Mouse (Mus musculus) lung, embryonic 15.5 days (tissue): ENCODE results near the gene Slc27a1. TPM values are rescaled to one million over a fixed set of nuclear protein-coding genes. Genes with fewer than 3 reads are reported as not detected.
A peak's percentile ranks its signal among the peaks of the same experiment; 100 is the strongest.

Experiments used
- ATAC-seq: fragments of 200-750 bp; cut with Nextera tagmentation; 2 replicates; pipeline ENCODE4 v1.8.0; 2017; ENCODE audit warnings: moderate number of reproducible peaks, borderline replicate concordance; ENCODE audit not compliant: low FRiP score, low TSS enrichment; ENCODE audit errors: extremely low read depth
- H3K27ac ChIP-seq: fragments of 300-500 bp; sonication (generic); 2 replicates; pipeline ENCODE4 v1.5.1; 2015; ENCODE audit warnings: moderate library complexity, mild to moderate bottlenecking, inconsistent platforms
- H3K27me3 ChIP-seq: fragments of 300-500 bp; sonication (generic); 2 replicates; pipeline ENCODE4 v1.6.1; 2015; ENCODE audit warnings: inconsistent platforms
- H3K36me3 ChIP-seq: fragments of 300-500 bp; sonication (generic); 2 replicates; pipeline ENCODE4 v1.6.1; 2015; ENCODE audit warnings: inconsistent platforms
- H3K4me1 ChIP-seq: fragments of 300-500 bp; sonication (generic); 2 replicates; pipeline ENCODE4 v1.6.1; 2015; ENCODE audit warnings: inconsistent platforms
- H3K4me2 ChIP-seq: fragments of 300-500 bp; sonication (generic); 2 replicates; pipeline ENCODE4 v1.6.1; 2015; ENCODE audit warnings: inconsistent platforms, mild to moderate bottlenecking, moderate library complexity
- H3K4me3 ChIP-seq: fragments of 300-500 bp; sonication (generic); 2 replicates; pipeline ENCODE4 v1.5.1; 2015; ENCODE audit warnings: mild to moderate bottlenecking, inconsistent platforms
- H3K9ac ChIP-seq: fragments of 300-500 bp; sonication (generic); 2 replicates; pipeline ENCODE4 v1.6.1; 2015; ENCODE audit warnings: inconsistent platforms
- H3K9me3 ChIP-seq: fragments of 300-500 bp; sonication (generic); 2 replicates; pipeline ENCODE4 v1.6.1; 2016; ENCODE audit warnings: inconsistent platforms
- WGBS: fragments of 180-500 bp; shearing (Covaris S2); methylation state at CpG from one replicate; pipeline ENCODE4 v1.1.7; 2015; 5-methylcytosine and 5-hydroxymethylcytosine counted together
- polyA plus RNA-seq: library from polyadenylated mRNA; unstranded; fragments of >200 nt; fragmentation: Nextera tagmentation; extraction: Ambion mirVana; gene quantifications from 2 replicates; pipeline ENCODE4 v1.2.1, GENCODE M21; 2015

Gene Slc27a1
- polyA plus RNA-seq, 1 experiment from 2014 or later = 36.7 TPM

DNA sequence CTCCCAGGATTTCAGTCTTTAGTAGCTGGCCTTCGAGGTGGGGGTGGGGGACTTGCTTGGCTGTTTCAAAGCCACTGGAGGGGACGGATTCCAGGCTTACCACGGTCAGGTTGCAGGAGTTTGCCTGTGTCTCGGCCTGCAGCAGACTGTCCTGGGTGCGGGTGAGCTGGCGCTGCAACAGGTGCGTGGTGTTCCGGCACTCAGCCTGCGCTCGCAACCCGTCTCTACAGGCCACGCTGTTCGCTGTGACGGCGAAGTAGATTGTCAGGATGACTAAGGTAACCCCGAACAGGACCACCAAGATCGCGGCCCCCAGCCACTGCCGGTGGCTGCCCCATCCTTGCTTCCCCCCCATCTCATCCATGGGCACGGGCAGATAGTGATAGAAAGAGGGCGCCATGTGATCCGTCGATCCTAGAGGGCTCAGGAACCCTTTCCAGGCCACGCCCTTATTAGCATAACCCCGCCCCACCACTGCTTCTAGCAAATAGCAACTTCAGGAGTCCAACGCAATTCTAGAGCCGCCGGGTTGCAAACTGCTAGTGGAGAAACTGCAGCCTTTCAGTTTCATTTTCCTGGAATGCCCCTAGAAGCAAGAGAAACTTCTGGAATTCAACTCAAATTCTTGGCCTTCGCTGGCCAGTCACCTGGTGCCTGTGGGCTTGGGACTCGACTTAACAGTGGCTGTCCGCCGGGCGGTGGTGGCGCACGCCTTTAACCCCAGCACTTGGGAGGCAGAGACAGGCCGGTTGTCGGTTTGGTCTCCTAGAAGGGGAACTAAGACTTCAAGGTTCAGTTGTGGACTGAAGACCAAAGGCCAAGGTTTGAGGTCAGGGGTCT is 31.4 kb upstream of the Slc27a1 start, which contains the start of gene Bst2:
Gene Bst2, minus strand, starts transcription at position 429 of the 840 bp plus-strand sequence.
- Histone ChIP-seq H3K27me3 (no peaks in the 10 kb centered on the region), H3K4me3 (peak within 1 kb of the TSS; percentile 51), H3K9ac (peak within 1 kb of the TSS; percentile 60), H3K9me3 (no peaks in the 10 kb centered on the region), H3K4me2 (peak within 1 kb of the TSS; percentile 67), H3K4me1 (peaks cover 14% of the 10 kb centered on the region), H3K36me3 (no peaks in the 10 kb centered on the region), H3K27ac (peak within 1 kb of the TSS; percentile 83)
- 2% methylated on average over 37 of the region's 37 CpGs for WGBS
- ATAC-seq = peak; percentile 87

DNA sequence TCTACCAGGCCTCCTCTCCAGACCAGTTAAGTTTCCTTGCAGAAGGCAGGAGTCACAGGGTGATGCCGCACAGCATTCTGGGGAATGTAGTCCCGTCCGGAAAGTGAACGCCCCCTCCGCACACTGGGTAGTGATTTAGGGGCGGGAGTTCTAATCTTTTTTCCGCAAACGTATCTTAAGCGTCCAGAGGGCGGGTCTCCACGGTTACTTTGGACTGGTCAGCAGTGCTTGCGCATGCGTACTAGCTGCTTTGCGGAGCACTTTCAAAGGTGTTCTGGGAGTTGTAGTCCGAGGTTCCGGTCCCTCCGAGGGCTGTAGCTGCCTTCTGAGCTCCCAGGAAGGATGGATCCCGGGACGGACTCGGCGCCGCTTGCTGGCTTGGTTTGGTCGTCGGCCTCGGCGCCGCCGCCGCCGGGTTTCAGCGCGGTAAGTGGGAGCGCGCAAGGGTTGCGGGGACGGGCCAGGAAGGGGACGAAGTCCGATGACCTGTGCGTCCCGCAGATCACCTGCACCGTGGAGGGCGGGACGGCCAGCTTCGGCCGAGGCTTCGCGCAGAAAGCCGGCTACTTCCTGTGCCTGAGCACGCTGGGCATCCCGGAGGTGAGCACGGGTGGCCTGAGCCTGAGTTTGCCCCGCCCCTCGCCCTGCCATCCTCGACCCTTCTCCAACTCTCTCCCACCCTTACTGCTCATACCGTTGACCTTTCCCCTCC is 25.9 kb upstream of the Slc27a1 start, which contains the start of gene Mvb12a:
Gene Mvb12a, plus strand, starts transcription at position 291 of the 712 bp plus-strand sequence.
- peaks cover 21% of the 10 kb centered on the region; the same call in 1 of the 2 replicates for H3K36me3 ChIP-seq
- no peaks in the 10 kb centered on the region for H3K9me3 ChIP-seq
- ATAC-seq = peak; percentile 97
- no peaks in the 10 kb centered on the region for H3K27me3 ChIP-seq
- WGBS = under 1% methylated on average over 55 of the region's 55 CpGs
- peak within 1 kb of the TSS; percentile 93 for H3K4me2 ChIP-seq
- H3K4me1 ChIP-seq = peaks cover 16% of the 10 kb centered on the region
- peak within 1 kb of the TSS; percentile 24; the same call in 1 of the 2 replicates for H3K27ac ChIP-seq
- peak within 1 kb of the TSS; percentile 79 for H3K9ac ChIP-seq
- H3K4me3 ChIP-seq = peak within 1 kb of the TSS; percentile 85

DNA sequence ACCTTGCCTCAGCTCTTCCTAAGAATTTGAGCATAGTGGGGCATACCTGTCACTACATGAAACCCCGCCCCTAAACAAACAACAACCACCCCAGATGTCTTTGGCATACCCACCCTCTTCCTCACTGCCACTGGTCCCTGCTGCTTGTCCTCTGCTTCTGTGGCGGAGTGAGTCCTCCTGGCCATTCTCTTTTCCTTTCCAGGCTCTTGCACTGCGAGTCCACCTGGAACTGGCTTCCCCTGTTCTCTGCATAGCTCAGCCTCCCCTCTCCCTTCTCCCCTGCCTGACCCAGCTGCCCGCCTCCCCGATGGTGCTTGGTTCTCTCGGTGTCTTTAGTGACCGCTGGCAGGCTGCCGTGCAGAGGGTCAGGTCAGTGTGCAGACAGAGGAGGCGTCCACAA is 24.9 kb upstream of the Slc27a1 start:
- 76% methylated on average over 9 of the region's 9 CpGs for WGBS
- ATAC-seq = no peak
- peak overlapping the region; percentile 79; the same call in 1 of the 2 replicates for H3K9ac ChIP-seq

DNA sequence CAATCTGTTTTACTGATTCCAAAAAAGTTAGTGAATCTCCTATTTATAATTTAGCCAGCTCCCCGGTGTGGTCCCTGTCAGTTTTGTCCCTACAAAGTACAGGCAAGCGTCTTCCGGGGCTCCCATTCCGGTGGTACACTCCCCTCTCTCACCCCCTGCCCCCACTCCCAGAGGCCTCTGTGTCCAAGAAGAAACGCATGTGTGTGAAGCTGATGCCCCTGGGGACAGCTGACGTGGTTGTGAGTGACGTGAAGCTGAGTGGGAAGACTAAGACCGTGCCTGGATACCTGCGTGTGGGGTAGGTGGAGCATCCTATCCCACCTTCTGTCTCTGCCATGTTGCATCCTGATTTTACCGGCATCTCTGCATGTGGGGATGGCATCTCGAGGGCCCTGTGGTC is 23.6 kb upstream of the Slc27a1 start:
- ATAC-seq = no peak
- Histone ChIP-seq H3K4me1 (peaks cover 12% of the 10 kb centered on the region), H3K27me3 (no peaks in the 10 kb centered on the region), H3K4me2 (no peak overlapping the region), H3K4me3 (no peak overlapping the region), H3K9ac (no peak overlapping the region), H3K9me3 (no peaks in the 10 kb centered on the region), H3K27ac (no peak overlapping the region), H3K36me3 (peaks cover 23% of the 10 kb centered on the region; the same call in 1 of the 2 replicates)
- 87% methylated on average over 11 of the region's 11 CpGs for WGBS

More for the DNA sequence above, 24.9 kb upstream of the Slc27a1 start:
- H3K36me3 ChIP-seq = peaks cover 23% of the 10 kb centered on the region; the same call in 1 of the 2 replicates
- H3K4me1 ChIP-seq = peaks cover 12% of the 10 kb centered on the region
- peak overlapping the region; percentile 93 for H3K4me2 ChIP-seq
- H3K4me3 ChIP-seq = peak overlapping the region; percentile 85
- H3K27ac ChIP-seq = no peak overlapping the region
- no peaks in the 10 kb centered on the region for H3K9me3 ChIP-seq
- no peaks in the 10 kb centered on the region for H3K27me3 ChIP-seq

DNA sequence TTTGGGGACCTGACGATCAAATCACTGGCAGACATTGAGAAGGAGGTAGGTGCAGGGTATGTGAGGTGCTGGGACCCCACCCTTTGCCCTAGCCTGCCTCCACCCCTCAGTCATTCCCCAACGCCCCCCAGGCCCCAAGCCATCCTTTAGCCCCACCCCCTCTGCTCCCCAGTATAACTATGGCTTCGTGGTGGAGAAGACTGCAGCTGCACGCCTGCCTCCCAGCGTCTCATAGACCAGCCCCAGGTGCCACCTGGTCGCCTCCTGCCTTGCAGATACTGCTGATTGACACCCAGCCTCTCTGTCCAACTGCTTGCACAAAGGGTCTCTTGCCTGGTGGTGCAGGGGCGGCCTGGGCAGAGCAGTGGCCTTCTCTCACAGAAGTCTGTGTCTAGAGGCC is 21.1 kb upstream of the Slc27a1 start:
- Histone ChIP-seq H3K4me3 (no peak overlapping the region), H3K9ac (no peak overlapping the region), H3K4me2 (no peak overlapping the region), H3K36me3 (peaks cover 23% of the 10 kb centered on the region; the same call in 1 of the 2 replicates), H3K27ac (no peak overlapping the region), H3K27me3 (no peaks in the 10 kb centered on the region), H3K9me3 (no peaks in the 10 kb centered on the region), H3K4me1 (peaks cover 13% of the 10 kb centered on the region)
- no peak for ATAC-seq
- WGBS = 85% methylated on average over 7 of the region's 7 CpGs

DNA sequence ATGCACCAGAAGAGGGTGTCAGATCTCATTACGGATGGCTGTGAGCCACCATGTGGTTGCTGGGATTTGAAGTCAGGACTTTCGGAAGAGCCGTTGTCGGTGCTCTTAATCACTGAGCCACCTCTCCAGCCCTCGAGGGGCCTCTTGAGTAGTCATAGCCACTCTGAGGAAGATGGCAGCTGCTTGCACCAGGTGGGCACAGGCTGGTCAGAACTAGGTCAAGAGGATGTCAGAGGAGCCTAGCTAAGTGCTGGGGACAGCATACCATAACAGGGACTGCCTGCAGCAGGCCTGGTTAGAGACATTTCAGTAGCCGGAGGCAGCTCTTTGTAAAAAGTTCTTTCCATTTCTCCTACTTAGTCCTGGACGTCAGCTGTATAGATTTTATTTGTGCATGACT is 17.9 kb upstream of the Slc27a1 start:
- no peak overlapping the region for H3K9ac ChIP-seq
- WGBS = 45% methylated on average over 7 of the region's 7 CpGs
- H3K36me3 ChIP-seq = peaks cover 18% of the 10 kb centered on the region; the same call in 1 of the 2 replicates
- 0 out of 2 replicates have a peak, but pooled peaks cover 2% of the 10 kb centered on the region for H3K27me3 ChIP-seq
- 0 out of 2 replicates have a peak, but pooled peaks cover 10% of the 10 kb centered on the region for H3K4me1 ChIP-seq
- no peaks in the 10 kb centered on the region for H3K9me3 ChIP-seq
- H3K27ac ChIP-seq = no peak overlapping the region
- no peak overlapping the region for H3K4me3 ChIP-seq
- ATAC-seq = no peak
- H3K4me2 ChIP-seq = no peak overlapping the region

DNA sequence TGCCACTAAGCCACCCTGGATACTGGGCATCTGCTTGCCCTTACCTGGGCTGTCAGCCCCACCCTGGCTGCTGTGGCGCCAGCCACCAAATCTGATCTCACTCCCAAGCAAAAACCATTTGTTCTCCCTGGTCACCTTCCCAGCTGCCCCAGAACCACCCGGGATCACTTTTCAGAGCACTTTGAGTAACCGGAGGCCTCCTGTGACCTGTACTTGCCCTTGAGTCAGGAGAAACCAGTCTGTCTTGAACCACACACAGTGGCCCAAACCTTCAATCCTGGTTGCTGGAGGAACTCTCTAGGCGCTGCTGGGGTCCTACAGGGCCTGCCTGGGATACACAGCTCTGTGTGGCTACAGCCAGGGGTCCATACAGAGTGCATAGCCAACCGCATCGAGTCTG is 15.9 kb upstream of the Slc27a1 start:
- 34% methylated on average over 6 of the region's 6 CpGs for WGBS
- H3K4me1 ChIP-seq = 0 out of 2 replicates have a peak, but pooled peaks cover 10% of the 10 kb centered on the region
- no peak for ATAC-seq
- H3K36me3 ChIP-seq = peaks cover 3% of the 10 kb centered on the region; the same call in 1 of the 2 replicates
- no peaks in the 10 kb centered on the region for H3K9me3 ChIP-seq
- H3K27me3 ChIP-seq = peaks cover 18% of the 10 kb centered on the region
- H3K4me2 ChIP-seq = no peak overlapping the region
- no peak overlapping the region; the same call in 1 of the 2 replicates for H3K9ac ChIP-seq
- no peak overlapping the region for H3K27ac ChIP-seq
- H3K4me3 ChIP-seq = no peak overlapping the region

DNA sequence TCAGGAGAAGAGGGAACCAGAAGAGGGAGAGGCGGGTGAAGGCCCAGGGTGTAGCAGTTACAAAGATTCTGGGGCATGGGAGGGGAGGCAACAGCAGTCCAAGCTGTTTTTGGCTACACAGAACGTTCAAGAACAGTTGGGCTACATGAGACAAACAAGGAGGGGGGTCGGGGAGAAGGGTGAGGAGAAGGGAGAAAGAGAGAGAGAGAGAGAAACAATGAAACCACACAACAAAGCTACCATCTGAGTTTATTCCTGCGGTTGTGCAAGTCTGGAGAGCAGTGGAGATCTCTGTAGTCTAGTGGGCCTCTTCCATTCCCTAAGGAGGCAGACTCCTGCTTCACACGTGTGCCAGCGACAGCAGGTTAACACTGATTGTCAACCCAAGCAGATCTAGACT is 14.7 kb upstream of the Slc27a1 start:
- H3K27ac ChIP-seq = no peak overlapping the region; the same call in 1 of the 2 replicates
- WGBS = 61% methylated on average over 6 of the region's 6 CpGs
- H3K4me3 ChIP-seq = no peak overlapping the region
- no peak overlapping the region for H3K4me2 ChIP-seq
- peaks cover 21% of the 10 kb centered on the region for H3K4me1 ChIP-seq
- no peak overlapping the region for H3K9ac ChIP-seq
- H3K27me3 ChIP-seq = peaks cover 30% of the 10 kb centered on the region
- no peaks in the 10 kb centered on the region for H3K36me3 ChIP-seq
- ATAC-seq = no peak
- no peaks in the 10 kb centered on the region for H3K9me3 ChIP-seq

DNA sequence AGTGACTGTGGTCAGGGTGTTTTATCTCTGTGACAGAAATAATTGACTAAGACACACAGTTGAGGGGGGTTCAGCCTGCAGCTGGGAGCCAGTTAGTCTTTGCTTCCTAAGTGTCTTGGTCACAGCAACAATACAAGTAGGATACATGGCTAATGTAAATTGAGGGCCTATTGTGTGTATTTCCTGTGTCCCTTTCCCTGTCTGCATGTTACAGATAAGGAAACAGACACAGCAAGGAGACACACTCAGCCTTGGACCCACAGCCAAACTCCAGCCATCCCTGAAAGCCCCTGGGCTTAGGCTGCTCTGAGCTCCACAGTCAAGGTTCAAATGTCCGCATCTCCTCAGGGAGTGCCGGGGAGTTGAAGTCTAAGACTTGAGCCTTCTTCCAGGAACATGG is 14.0 kb upstream of the Slc27a1 start:
- ATAC-seq = no peak
- no peaks in the 10 kb centered on the region for H3K36me3 ChIP-seq
- H3K27ac ChIP-seq = no peak overlapping the region; the same call in 1 of the 2 replicates
- H3K27me3 ChIP-seq = peaks cover 37% of the 10 kb centered on the region
- H3K4me2 ChIP-seq = no peak overlapping the region
- no peak overlapping the region for H3K4me3 ChIP-seq
- no peaks in the 10 kb centered on the region for H3K9me3 ChIP-seq
- no peak overlapping the region for H3K9ac ChIP-seq
- WGBS = 74% methylated on average over 2 of the region's 2 CpGs
- peaks cover 24% of the 10 kb centered on the region for H3K4me1 ChIP-seq

DNA sequence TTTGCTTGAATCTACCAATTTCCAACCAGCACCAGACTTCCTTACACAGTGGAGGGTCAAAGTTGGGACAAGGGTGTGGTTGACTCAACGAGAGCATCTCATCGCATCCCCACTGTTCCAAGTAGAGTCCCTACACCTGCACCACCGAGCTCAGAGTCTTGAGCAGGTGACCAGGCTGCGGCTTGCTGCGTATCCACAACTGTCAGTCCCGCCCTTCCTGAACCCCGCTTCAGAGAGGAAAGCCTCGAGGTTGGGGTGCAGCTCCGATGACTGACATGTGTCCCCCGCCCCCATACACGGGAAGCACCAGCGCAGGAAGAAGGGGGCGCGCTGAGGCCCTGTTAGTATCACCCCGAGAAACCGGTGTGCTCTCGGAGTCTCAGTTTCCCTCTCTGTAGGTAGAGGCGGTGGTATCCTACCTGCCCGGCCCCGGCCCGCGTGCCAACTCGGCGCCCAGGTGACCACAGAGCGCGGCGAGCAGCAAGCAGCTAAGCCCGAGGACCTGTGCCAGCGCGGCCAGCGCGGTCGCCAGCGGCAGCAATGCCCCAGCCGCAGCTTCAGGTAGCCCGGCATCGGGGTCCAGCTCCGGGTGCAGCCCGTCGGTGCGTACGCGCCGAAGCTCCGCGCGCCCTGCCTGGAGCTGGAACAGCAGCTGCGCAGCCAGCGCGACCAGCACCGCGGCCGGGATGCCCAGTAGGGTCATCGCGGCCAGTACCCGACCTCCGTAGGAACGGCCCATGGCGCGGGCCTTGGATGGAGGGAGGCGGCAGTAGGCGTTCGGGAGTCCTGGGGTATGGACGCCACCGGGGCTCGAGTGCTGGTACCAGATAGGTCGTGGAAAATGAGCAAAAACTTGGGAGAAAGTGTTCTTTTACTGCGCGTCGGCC is 10.4 kb upstream of the Slc27a1 start, which contains the start of gene Tmem221:
Gene Tmem221, minus strand, starts transcription at position 801 of the 887 bp plus-strand sequence.
- 3% methylated on average over 70 of the region's 70 CpGs for WGBS
- peaks cover 71% of the 10 kb centered on the region for H3K27me3 ChIP-seq
- no peak within 1 kb of the TSS for H3K27ac ChIP-seq
- no peaks in the 10 kb centered on the region for H3K36me3 ChIP-seq
- H3K9ac ChIP-seq = peak within 1 kb of the TSS; percentile 33
- H3K4me1 ChIP-seq = peaks cover 28% of the 10 kb centered on the region
- no peaks in the 10 kb centered on the region for H3K9me3 ChIP-seq
- peak within 1 kb of the TSS; percentile 89 for H3K4me2 ChIP-seq
- peak; percentile 33 for ATAC-seq
- peak within 1 kb of the TSS; percentile 49 for H3K4me3 ChIP-seq
